Mouse (Mus musculus) midbrain, embryonic 12.5 days (tissue): ENCODE results near the gene Mbd6. TPM values are rescaled to one million over a fixed set of nuclear protein-coding genes. Genes with fewer than 3 reads are reported as not detected.
A peak's percentile ranks its signal among the peaks of the same experiment; 100 is the strongest.

Source experiments
- ATAC-seq: fragments of 200-750 bp; cut with Nextera tagmentation; 2 replicates; pipeline ENCODE4 v1.8.0; 2017; ENCODE audit warnings: low read depth, moderate TSS enrichment, moderate library complexity; ENCODE audit not compliant: low FRiP score
- H3K27ac ChIP-seq: fragments of 300-500 bp; sonication (generic); replicated peaks from 2 replicates; pipeline ENCODE4 v1.5.1; 2016; ENCODE audit warnings: mild to moderate bottlenecking
- H3K27me3 ChIP-seq: fragments of 300-500 bp; sonication (generic); 2 replicates; pipeline ENCODE4 v1.6.1; 2016; ENCODE audit warnings: mild to moderate bottlenecking
- H3K36me3 ChIP-seq: fragments of 300-500 bp; sonication (generic); 2 replicates; pipeline ENCODE4 v1.6.1; 2016
- H3K4me1 ChIP-seq: fragments of 300-500 bp; sonication (generic); 2 replicates; pipeline ENCODE4 v1.6.1; 2016
- H3K4me2 ChIP-seq: fragments of 300-500 bp; sonication (generic); replicated peaks from 2 replicates; pipeline ENCODE4 v1.6.1; 2016; ENCODE audit warnings: mild to moderate bottlenecking, moderate library complexity
- H3K4me3 ChIP-seq: fragments of 300-500 bp; sonication (generic); 2 replicates; pipeline ENCODE4 v1.5.1; 2016; ENCODE audit warnings: mild to moderate bottlenecking
- H3K9ac ChIP-seq: fragments of 300-500 bp; sonication (generic); replicated peaks from 2 replicates; pipeline ENCODE4 v1.6.1; 2016; ENCODE audit warnings: mild to moderate bottlenecking, moderate library complexity
- H3K9me3 ChIP-seq: fragments of 300-500 bp; sonication (generic); 2 replicates; pipeline ENCODE4 v1.6.1; 2016; ENCODE audit warnings: mild to moderate bottlenecking
- WGBS: fragments of 180-500 bp; shearing (Covaris S2); methylation state at CpG from one replicate; pipeline ENCODE4 v1.1.7; 2016; 5-methylcytosine and 5-hydroxymethylcytosine counted together
- polyA plus RNA-seq: library from polyadenylated mRNA; unstranded; fragments of >200 nt; fragmentation: Nextera tagmentation; extraction: Ambion mirVana; gene quantifications from 2 replicates; pipeline ENCODE4 v1.2.1, GENCODE M21; 2016

Gene Mbd6
- polyA plus RNA-seq, 1 experiment from 2014 or later: 20.3 TPM

DNA sequence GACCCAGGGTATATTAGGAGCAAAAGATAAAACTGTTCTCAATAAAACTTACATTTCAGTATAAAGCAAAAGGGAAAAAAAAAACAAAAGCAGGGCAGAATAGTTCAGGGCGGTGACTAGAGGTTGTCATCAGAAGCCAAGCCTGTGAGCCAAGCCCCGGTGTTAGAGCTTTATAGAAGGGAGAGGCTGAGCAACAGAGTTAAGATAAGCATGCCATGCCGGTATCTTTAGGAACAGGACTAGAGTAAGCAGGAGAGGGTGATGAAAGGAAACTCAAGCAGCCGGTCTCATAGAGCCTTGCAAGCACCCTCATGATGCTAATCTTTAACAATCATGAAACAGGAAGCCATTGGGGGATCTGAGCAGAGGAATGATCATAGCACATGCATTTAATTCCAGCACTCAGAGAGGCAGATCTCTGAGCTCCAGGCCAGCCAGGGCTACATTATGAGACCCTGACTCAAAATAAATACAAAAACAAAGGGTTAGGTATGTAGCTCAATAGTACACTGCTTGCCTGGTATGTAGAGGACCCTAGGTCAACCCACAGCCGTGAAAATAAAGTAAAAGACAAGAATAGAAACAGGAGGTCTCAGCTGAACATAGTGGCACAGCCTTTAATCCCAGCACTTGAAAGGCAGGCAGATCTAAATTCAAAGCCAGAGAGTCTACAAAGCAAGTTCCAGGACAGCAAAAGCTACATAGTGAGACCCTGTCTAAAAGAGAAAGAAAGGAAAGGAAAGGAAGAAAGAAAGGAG is 3.2 kb upstream of the Mbd6 start:
- Histone ChIP-seq H3K36me3 (peaks cover 44% of the 10 kb centered on the region), H3K27ac (peak overlapping the region; percentile 98), H3K4me1 (peaks cover 34% of the 10 kb centered on the region), H3K9me3 (no peaks in the 10 kb centered on the region), H3K27me3 (no peaks in the 10 kb centered on the region), H3K4me3 (peak overlapping the region; percentile 77), H3K4me2 (peak overlapping the region; percentile 94), H3K9ac (peak overlapping the region; percentile 74; the same call in 1 of the 2 replicates)
- WGBS: 51% methylated on average over 5 of the region's 5 CpGs
- no peak for ATAC-seq

DNA sequence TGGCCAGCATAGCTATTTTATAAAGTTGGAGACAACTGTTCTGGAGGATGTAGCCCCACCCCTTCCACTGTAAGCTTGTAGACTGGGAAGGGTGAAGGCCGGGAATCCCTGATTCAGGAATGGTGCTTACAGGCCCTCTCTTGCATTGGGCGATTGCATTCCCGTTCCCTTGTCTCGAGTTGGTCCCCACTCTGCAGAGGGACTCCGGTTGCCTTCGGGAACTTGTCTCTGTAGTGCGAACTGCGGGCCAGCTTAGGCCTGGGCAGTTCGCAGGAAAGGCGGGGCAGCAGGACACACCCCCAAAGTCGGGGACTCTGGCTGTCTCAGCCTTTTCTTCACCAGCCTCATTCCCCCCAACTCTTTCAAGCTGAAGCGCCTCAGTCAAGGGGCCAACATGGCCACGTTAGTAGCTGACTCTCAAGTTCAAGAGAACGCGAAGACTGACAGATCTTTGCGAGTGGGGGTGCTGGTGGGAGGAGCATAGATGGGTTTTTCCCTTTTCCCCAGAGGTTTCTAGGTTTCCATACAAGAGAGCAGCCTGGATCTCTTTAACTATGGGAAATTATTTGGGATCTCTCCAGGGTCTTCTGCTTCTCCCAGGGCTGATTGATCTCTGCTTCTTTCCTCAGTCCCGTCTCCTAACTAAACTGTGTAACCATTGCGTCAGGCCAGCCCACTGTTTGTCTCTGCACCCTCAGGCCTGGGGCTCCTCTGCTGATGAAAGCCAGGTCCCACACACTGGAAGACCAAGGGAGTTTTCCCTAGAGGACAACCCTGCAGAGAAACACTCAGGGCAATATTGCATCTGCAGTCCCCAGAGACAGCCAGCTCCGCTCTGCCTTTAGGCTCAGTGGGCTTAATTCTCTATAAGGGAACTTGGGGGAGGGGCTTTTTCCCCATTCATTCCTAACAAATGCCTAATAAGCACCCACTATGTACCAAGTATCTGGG is 2.4 kb upstream of the Mbd6 start:
- peak overlapping the region; percentile 77 for H3K4me3 ChIP-seq
- H3K4me1 ChIP-seq: peaks cover 43% of the 10 kb centered on the region
- H3K27ac ChIP-seq: peak overlapping the region; percentile 98
- no peaks in the 10 kb centered on the region for H3K9me3 ChIP-seq
- H3K27me3 ChIP-seq: no peaks in the 10 kb centered on the region
- WGBS: 3% methylated on average over 19 of the region's 19 CpGs
- H3K36me3 ChIP-seq: peaks cover 44% of the 10 kb centered on the region
- ATAC-seq: peak; percentile 55
- peak overlapping the region; percentile 74 for H3K9ac ChIP-seq
- peak overlapping the region; percentile 94 for H3K4me2 ChIP-seq

DNA sequence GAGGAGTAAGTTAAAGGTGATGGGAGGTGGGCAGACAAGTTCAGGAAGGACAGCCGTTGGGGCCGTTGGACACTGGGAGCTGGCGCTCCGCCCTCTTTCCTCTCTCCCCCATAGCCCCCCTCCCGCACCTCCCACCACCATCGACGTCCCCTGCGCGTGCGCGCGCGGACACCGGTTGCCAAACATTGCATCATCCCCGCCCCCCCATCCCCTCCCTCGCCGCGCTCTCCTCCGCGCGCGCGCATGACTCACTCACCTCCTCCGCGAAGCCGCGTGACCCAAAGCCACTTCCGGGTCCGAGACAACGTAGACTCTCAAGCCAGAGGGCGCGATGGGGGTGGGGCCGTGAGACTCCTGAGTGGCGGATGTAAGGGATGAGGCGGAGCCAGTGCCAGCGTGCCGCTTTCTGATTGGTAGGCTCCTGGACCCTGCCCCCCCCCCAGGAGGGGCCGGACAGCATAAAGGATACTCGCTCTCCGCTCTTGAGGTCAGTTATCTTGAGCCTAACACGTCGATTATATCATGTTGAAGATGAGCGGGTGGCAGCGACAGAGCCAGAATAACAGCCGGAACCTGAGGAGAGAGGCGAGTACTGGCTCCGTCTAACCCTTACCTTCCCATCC is 1.6 kb upstream of the Mbd6 start:
- H3K27ac ChIP-seq: peak overlapping the region; percentile 98
- H3K4me3 ChIP-seq: peak overlapping the region; percentile 77
- peak; percentile 89 for ATAC-seq
- peaks cover 51% of the 10 kb centered on the region for H3K4me1 ChIP-seq
- H3K9me3 ChIP-seq: no peaks in the 10 kb centered on the region
- no peaks in the 10 kb centered on the region for H3K27me3 ChIP-seq
- H3K9ac ChIP-seq: peak overlapping the region; percentile 74
- peak overlapping the region; percentile 94 for H3K4me2 ChIP-seq
- 0% methylated on average over 47 of the region's 47 CpGs for WGBS
- H3K36me3 ChIP-seq: peaks cover 44% of the 10 kb centered on the region

DNA sequence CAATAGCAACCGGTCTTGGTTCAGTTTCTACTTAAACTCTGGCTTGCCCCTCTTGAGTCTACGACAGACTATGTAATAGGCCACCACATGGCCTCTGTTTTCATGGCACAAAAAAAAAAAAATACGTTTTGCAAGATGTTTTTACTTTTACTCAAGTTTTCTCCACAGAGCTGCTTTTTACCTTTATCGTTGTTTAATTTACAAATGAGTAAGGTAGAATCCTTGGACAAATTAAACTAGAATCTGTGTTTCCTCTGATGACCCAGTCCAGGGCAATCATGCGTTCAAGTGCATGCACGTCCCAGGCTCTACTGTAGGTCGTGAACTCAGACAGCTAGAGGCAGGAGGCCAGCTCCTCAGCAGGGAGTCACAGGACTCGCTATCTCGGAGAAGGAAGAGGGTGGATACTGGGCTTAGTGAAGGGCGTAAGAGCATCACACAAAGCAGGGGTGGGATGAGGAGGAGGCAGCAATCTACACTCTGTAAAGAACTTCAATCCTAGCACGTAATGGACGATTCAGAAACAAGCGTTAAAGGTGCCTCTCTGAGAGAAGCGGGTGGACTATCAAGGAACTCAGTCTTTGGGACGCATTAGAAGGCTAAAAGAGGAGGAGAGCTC is 864 bp upstream of the Mbd6 start:
- Histone ChIP-seq H3K36me3 (peaks cover 44% of the 10 kb centered on the region), H3K27me3 (no peaks in the 10 kb centered on the region), H3K27ac (peak overlapping the region; percentile 98), H3K4me1 (peaks cover 57% of the 10 kb centered on the region), H3K4me2 (peak overlapping the region; percentile 94), H3K9ac (peak overlapping the region; percentile 89), H3K4me3 (peak overlapping the region; percentile 77), H3K9me3 (no peaks in the 10 kb centered on the region)
- WGBS: 2% methylated on average over 15 of the region's 15 CpGs
- peak; percentile 8 for ATAC-seq

DNA sequence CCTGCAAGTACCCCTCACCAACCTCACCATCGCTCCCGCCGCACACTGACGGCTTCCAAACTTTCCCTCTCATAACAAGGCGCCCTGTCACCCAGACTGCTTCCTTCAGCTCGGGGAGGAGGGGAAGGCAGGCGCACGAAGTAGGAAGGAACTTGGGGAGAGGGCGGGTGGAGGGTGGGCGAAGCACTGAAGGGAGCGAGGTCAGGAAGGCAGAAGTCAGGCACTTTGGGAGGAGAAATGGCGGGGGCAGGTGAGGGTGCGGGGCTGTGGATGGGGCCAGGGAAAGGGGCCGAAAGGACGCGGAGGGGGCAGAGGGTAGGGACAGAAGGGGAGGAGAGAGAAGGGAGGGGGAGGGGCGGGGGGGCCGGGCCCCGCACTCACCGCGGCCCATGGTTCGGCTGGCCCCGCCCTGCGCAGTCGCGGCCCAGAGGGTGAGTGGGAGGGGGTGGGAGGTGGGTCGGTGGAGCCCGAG is 454 bp downstream of the Mbd6 start:
- Histone ChIP-seq H3K4me3 (peak overlapping the region; percentile 77), H3K27me3 (no peaks in the 10 kb centered on the region), H3K9ac (peak overlapping the region; percentile 89), H3K27ac (peak overlapping the region; percentile 98), H3K9me3 (no peaks in the 10 kb centered on the region), H3K4me2 (peak overlapping the region; percentile 94), H3K36me3 (peaks cover 44% of the 10 kb centered on the region), H3K4me1 (peaks cover 59% of the 10 kb centered on the region)
- ATAC-seq: peak; percentile 3; the same call in 1 of the 2 replicates
- under 1% methylated on average over 13 of the region's 28 CpGs for WGBS

DNA sequence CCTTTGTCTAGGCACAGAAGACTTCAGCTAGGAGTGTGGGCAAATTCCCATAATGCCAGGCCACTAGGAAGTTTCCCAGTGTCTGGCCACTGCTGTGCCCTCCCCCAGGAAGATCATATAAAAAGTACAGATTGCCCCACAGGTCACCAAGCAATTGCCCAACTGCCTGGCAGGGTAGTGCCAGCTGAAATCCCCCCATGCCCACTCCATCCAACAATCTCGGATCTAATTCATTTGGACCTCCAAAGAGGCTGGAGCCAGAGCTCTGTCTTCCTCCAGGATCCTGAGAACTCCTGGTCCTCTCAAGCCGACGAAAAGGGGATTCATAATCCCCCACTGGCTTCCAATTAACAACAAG is 903 bp downstream of the Mbd6 start:
- H3K4me2 ChIP-seq: peak overlapping the region; percentile 94
- peak overlapping the region; percentile 98 for H3K27ac ChIP-seq
- peaks cover 59% of the 10 kb centered on the region for H3K4me1 ChIP-seq
- 1% methylated on average over 3 of the region's 3 CpGs for WGBS
- no peaks in the 10 kb centered on the region for H3K27me3 ChIP-seq
- peak overlapping the region; percentile 77 for H3K4me3 ChIP-seq
- peaks cover 44% of the 10 kb centered on the region for H3K36me3 ChIP-seq
- H3K9me3 ChIP-seq: no peaks in the 10 kb centered on the region
- peak overlapping the region; percentile 89 for H3K9ac ChIP-seq
- no peak for ATAC-seq

DNA sequence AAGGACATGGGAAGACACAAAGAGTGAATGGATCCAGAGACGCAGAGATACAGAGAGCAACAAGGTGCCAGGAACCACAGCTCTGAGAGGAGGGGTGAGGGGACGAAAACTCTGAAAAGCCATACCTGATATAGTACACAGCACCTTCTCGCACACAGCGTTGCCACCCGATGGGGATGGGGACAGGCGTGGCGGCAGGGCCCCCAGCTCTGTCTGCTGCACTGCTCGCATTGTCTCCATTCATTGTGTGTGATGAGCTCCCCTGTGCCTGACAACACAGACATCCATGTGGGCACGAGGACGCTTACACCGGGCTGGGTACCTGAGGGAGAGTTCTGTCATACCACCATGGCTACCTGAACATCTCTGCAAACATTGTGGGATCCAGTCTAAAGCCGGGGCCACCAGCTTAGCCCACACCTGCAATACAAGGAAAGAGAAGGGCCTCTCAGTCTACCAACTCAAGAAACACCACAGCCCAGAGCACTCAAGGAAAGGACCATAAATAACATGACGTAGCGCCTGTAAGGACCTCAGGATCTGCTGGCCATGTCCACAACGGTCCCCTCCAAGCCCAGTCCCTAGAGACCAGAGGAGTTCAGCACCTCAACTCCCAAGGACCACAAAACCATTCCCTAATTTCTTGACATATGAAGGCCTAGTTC is 1.4 kb downstream of the Mbd6 start:
- peak overlapping the region; percentile 98 for H3K27ac ChIP-seq
- no peak for ATAC-seq
- WGBS: 73% methylated on average over 15 of the region's 15 CpGs

DNA sequence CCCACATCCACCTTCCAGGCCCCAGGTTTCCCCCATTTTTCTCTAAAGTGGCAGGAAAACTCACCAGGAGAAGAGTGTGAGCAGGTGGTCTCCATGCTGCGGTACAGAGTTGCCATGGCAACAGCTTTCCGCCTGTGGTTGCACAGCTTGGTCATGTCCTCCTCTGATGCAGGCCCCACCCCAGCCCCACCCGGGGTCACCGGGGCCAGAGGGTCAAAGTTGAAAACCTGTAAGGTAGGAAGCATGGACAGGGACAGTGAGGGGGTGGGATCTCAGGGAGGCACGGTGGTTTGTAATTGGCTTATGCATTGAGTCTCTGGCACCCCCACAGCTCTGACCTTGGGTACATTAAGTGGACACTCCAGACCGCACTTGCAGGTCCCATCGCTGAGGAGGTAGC is 2.1 kb downstream of the Mbd6 start:
- no peak for ATAC-seq
- peak overlapping the region; percentile 94 for H3K4me2 ChIP-seq
- H3K27me3 ChIP-seq: no peaks in the 10 kb centered on the region
- H3K27ac ChIP-seq: peak overlapping the region; percentile 98
- peaks cover 50% of the 10 kb centered on the region for H3K4me1 ChIP-seq
- no peaks in the 10 kb centered on the region for H3K9me3 ChIP-seq
- H3K4me3 ChIP-seq: peak overlapping the region; percentile 77
- peak overlapping the region; percentile 89; the same call in 1 of the 2 replicates for H3K9ac ChIP-seq
- WGBS: 53% methylated on average over 7 of the region's 7 CpGs
- peaks cover 56% of the 10 kb centered on the region for H3K36me3 ChIP-seq

More for the DNA sequence above, 1.4 kb downstream of the Mbd6 start:
- Histone ChIP-seq H3K4me3 (peak overlapping the region; percentile 77), H3K4me2 (peak overlapping the region; percentile 94), H3K9me3 (no peaks in the 10 kb centered on the region), H3K36me3 (peaks cover 49% of the 10 kb centered on the region), H3K27me3 (no peaks in the 10 kb centered on the region), H3K9ac (peak overlapping the region; percentile 89), H3K4me1 (peaks cover 57% of the 10 kb centered on the region)

DNA sequence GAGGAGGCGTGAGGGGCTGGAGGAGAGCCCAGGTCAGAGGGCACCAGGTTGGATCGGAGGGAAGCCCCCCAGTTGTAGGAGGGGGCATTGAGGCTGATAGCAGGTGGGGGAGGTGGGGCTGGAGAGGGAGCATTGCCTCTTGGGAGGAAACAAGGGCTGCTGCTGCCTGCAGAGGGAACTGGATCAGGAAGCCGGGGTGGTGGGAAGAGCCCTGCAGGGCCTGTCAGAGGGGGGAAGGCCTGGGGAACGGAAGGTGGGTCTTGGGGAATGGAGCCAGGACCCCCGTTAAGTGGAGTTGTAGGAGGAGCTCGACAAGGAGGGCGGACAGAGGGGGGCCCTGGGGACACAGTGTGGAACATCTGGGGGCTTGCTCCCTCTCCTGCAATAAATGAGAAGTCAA is 2.6 kb downstream of the Mbd6 start:
- Histone ChIP-seq H3K9ac (peak overlapping the region; percentile 31; the same call in 1 of the 2 replicates), H3K4me3 (0 out of 2 replicates have a peak overlapping the region, but pooled peaks have one; percentile 77), H3K4me2 (peak overlapping the region; percentile 94), H3K9me3 (no peaks in the 10 kb centered on the region), H3K4me1 (peaks cover 45% of the 10 kb centered on the region), H3K27ac (peak overlapping the region; percentile 11; the same call in 1 of the 2 replicates), H3K36me3 (peaks cover 61% of the 10 kb centered on the region), H3K27me3 (no peaks in the 10 kb centered on the region)
- WGBS: 76% methylated on average over 7 of the region's 7 CpGs
- ATAC-seq: no peak

DNA sequence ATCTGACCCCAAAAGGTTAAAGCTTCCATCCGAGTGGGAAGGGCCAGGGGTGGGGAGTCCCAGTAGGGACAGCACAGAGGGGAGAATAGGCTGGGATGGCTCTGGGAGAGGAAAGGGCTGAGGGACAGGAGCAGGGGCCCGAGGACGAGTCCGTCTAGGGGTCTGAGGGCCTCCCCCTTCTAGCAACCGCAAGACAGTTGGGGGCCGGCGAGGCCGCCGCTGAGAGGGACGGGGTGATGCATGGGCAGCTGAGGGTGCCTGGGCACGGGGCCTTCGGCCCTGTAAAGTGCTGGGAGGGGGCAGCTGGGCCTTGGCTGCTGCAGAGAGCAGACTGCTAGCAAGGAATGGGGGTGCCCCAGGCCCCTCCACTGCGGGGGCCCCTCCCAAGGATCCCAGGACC is 3.2 kb downstream of the Mbd6 start:
- Histone ChIP-seq H3K27me3 (no peaks in the 10 kb centered on the region), H3K4me3 (0 out of 2 replicates have a peak overlapping the region, but pooled peaks have one; percentile 5), H3K4me2 (no peak overlapping the region), H3K9ac (peak overlapping the region; percentile 31; the same call in 1 of the 2 replicates), H3K36me3 (peaks cover 67% of the 10 kb centered on the region), H3K4me1 (peaks cover 45% of the 10 kb centered on the region), H3K27ac (no peak overlapping the region), H3K9me3 (no peaks in the 10 kb centered on the region)
- WGBS: 67% methylated on average over 13 of the region's 13 CpGs
- no peak for ATAC-seq
